Mouse (Mus musculus) kidney, adult 11 months (tissue): ENCODE data around the gene Mrps11.

Experiments used
- DNase-seq: peaks from one replicate; pipeline ENCODE4 v3.0.0; 2022

Mrps11 gene

DNA sequence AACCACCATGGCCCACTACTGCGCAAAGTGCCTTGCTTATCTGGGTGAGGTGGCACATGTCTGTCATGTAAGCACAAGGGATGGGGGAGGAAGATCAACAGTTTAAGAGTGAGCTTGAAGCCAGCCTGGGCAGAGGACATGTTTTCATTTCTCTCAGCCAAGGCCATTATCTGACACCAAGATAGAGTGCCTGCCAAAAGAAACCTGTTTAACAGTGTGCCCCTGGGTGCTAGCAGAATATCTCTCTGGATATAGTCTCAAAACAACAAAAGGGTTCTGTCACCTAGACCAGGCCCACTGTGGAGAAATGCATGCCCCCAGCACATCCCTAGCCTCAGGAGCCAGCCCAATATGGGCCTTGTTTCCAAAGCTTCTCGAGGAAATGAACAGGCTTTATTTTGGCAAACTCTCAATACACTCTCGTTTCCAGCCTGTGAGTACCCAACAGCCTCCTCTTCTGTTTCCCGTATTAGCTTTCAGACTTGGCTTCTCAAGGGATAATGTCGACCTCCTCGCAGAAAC, 11.7 kb downstream of the Mrps11 start:
- DNase-seq = no peak

DNA sequence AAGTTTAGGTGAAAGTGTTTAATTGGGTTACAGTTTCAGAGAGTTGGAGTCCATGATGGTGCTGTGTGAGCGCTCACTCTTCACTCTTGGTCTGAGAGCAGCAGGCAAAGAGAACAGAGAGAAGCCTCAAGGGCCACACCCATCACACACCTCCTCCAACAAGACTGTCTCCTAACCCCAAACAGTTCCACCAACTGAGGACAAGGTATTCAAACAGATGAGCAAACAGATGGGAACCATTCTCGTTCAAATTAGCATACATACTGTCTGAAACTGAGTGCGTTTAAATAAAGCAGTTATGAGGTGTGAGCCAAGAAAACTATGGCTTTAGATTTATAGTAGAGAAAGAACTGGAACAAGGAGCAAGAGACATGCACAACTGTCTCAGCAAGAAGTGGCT, 13.7 kb downstream of the Mrps11 start:
- DNase-seq = no peak

DNA sequence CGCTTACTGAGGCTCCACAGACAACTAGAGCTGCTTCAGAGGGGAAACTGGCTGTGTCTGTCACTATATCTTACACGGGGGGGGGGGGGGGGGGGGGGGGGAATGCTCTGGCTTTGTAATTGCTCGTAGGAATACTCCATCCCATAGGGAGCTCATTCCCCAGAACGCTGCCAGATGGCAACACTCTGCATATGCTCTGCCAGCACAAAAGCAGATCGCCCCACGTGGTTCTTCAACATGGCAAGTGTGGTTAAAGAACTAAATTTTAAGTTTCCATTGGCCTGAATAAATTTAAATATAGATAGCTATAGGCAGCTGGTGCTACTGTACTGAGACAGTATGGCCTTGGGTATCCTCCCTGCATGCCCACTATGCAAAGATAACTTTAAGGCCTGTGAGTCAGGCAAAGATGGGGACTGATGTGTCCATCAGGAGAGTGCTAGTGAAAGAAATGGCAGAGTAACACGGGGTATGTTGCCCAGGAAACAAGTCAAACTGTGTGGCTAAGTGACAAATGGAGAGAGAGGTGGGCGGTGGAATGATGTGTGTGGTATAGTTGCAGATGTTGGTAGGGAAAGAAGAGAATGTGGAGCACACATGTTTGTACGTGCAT, 15.0 kb downstream of the Mrps11 start:
- no peak for DNase-seq

DNA sequence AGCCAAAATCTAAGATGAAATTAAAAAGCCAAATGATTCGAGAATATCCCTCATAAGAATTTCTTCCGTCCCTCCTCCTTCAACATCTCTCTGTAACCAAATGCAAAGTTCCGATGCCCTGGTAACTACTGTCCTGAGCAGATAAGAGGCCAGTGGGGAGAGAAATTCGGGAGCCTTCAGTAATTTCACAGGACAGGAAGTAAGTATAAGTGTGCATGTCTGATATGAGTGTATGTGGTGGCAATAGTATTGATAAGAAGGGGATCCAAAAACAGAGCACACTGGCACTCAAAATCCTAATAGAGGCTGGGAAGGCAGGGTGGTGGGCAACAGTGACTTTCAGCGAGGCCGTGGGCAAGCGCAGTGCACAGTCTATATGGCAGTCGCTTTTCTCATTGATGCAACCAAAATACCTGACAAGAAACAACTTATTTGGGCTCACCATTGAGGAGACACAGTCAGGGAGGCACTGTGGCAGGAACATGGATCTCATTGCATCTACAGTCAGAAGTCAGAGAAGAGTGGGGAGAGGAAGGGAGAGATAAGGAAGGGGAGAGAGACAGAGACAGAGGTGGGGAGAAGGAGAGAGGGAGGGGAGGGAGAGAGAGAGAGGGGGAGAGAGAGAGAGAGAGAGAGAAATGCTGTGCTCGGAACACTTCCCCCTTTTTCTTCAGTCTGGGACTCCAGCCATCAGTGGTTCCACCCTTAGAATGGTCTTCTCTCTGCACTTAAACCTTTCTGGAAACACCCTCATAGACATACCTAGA, 17.0 kb downstream of the Mrps11 start:
- no peak for DNase-seq

DNA sequence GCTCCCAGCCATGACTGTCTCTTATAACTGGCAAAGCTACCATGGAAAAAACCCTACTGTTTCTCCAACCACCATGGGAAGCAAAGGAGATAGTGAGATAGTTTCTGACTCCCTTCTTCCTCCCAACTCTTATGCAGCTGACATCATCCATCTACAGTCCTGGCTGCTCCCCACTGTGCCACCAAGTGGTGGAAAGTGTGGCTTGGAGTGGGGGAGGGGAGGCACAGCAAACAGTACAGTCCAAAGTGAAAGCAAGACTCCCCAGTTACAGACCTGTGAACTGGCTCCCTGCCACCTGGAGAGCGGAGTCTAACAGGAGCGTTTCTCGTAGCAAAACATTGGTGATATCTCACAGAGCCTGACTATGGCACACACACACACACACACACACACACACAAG, 20.9 kb downstream of the Mrps11 start:
- DNase-seq = peak; percentile 28

DNA sequence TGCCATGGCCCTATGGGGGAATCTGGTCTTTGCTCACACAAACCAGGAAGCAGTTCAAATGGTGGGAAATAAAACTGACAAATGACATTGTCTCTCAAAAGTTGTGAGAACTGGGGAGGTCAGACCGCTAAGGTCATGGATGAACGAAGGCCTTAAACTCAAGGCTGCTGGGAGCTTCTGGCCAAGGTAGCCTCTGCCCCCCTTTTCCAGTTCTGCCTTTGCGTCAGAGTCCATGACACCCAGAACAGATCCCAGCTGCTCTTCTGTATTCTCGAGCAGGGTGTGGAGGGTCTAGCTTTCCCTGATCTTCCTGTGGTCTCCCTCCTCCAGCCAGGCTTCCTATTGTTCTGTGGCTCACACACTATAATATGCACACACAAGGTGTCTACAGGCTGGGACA, 24.3 kb downstream of the Mrps11 start:
- DNase-seq = no peak

DNA sequence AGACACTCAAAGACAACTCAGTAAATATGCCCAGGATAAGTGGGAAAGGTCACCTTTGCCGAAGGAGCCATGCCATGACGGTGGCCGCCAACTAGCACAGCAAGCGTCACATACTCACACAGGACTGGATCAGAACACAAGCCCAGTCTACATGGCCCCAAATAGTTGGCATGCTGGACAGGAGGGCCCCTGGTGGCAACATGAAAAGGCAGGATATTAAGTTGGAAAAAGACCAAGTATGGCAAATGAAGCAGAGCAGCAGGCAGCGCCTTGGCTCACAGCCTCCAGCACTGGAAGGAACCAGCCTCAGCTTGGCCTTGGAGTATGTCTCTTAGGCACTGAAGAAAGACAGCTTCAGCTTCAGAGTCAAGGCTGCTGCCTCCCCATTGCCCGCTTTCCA, 30.9 kb downstream of the Mrps11 start:
- peak; percentile 62 for DNase-seq

DNA sequence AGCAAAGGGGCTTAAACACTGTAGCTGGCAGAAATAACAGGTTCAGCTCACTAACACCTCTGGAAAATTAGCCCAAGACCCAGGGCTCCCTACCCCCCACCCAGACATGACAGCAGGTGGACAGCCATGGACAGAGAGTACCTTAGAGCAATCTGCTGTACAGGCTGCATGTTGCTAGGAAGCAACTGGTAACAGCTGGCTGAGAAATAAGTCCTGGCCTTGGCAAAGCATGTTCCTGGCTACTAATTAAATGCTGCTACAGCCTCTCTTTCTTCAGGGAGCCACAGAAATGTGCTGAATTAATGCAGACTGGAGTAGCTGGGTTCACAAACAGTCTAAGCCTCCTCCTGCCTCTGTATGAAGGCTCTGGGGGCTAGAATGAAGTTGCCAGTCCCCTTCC, 31.8 kb downstream of the Mrps11 start:
- peak; percentile 70 for DNase-seq

DNA sequence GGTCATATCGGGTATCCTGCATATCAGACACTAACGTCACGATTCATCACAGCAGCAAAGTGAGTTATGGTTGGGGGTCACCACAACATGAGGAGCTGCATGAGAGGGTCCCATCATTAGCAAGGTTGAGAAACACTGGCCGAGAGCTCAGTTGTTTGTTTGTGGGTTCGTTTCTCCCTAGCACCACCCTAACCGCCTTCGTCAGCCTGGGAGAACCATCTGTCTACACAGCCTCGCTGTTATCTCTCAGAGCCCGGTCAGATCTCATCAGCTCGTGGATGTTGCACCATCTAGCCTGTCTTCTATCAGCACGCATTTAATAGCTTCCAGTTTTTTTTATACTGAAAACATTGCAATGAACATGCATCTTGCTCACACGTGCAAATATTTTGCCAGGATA, 35.4 kb downstream of the Mrps11 start:
- DNase-seq = no peak

DNA sequence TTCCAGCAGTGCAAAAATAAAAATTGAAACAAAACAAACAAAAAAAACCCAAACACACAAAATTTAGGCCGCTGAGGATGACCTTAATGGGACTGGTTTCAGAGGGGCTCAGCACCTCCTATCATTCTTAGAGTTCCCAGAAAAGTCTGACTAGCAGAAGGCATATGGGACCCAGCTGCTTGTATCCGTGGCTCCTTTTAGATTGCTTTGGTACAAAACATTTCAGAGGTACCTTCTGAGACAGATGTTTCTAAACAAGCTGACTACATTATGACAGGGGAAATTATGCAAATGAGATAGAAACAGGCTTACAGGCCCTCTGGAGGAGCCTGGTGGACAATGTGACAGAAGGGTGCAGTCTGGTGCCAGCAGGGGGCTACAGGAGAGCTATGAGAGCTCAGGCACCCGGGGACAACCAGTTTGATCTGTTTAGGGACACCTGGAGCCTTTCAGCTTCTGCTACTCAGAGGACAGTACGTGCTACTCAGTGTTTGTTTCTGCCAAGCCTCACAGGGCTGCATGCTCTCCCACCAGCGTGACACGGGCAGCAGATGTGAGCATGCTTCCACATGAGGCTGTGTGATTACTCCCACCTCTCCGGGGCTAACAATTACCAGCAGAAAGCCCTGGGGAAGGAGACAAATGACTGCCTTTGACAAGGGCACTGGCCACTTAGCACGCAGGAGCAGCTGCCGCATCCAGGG, 43.9 kb downstream of the Mrps11 start:
- no peak for DNase-seq

DNA sequence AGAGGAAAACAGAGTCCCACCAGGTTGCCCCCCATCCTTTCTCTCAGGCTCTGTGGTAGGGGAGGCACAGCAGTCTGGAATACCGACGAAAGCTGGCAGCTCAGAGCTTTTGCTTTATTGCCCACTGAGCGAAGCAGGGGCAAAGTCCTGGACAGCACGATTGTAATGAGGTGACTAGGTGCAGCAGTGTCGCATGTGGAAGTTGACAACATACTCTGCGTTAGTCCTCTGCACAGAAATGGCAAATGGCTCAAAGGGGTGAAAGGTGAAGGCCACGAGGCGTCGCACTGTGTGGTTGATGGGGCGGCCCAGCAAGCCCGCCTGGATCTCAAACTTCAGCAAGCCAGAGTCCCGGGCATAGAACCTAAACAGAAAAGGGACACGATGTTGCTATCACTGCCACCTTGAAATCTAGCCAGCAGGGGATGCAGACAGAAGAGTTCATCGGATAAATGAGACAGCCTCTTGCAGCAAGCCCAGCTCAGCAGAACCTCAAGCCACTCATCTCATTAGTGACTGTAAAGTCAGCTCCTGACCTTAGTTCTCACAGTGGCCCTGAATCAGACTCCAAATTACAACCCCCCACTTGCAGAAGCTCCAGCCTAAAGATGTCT, 44.9 kb downstream of the Mrps11 start:
- DNase-seq = no peak

DNA sequence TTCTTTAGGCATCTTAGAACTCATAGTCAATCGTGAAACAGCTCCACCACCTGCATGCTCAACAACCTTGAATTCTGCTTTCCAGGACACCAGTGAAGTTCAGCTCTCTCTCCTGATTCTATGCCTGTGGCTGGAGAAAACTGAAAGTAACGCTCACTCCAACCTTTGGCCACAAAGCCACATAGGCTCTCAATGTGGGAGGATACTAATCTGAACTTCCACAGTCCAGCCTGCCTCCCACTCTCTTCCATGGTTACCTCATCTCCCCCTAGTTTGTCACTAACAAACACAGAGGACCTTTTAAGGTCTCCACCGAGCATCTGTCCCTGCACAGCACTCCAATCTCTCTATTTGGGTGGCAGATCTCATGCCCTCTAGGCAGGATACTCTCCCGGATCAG, 52.7 kb downstream of the Mrps11 start:
- no peak for DNase-seq

DNA sequence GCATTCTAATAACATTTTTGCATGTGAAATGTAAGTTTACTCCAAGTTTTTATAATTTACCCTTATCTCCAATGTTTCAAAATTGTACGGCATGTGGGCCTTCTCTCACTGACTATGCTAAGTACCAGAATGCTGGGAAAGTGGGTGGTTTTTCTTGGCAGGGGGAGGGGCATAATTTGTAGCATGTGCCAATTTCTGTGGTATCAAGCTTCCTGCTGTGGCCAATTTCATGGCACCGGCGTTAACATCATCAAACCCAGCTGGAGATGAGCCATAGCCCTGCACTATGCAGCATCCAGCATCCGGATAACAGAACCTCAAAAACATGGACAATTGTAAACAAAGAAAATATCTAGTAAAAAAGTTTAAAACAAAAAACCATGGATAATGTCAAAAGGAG, 54.3 kb downstream of the Mrps11 start:
- DNase-seq = no peak

DNA sequence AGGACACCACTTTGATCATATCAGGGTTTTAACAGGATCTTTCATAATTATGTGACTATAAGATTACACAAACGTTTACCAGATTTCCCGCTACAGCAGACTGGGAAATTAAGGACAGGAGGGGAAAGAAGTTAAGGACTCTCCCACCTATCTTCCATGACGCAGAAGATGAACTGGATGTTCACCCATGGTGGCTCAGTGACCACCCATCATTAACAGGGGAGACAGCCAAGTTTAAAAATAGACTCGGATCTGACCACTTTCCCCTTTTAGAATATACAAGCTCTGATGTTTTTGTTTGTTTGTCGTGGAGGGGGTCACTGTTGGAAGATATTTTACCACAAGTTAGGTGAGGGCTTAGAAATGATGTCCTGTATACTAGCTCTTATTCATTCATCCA, 58.7 kb downstream of the Mrps11 start:
- no peak for DNase-seq
